Mouse (Mus musculus): ENCODE measurements at regions not wholly inside any gene's neighbourhood (a gene's known extent, or its start where the extent isn't known, plus 50 kb on each side); places are given as distances from the start of the nearest gene placed in this dataset.
"Not testable (repeated sequence)": the region's sequence is repeated elsewhere in the genome, so short reads cannot be mapped to it uniquely, and the experiment has no call there.

- WGBS = 80% methylated on average over 2 of the region's 2 CpGs
- H3K27me3 ChIP-seq (replicated peaks; ENCODE audit: insufficient read depth, low read length) = no peaks in the 10 kb centered on the region
- H3K4me1 ChIP-seq (ENCODE audit: insufficient read depth, low read depth, low read length) = no peaks in the 10 kb centered on the region
- no peak overlapping the region for H3K4me3 ChIP-seq (ENCODE audit: low read depth, low read length)
- no peaks in the 10 kb centered on the region for H3K36me3 ChIP-seq (ENCODE audit: insufficient read depth, low read length)
- no peaks in the 10 kb centered on the region for H3K9me3 ChIP-seq (ENCODE audit: low read length)
- DNase-seq (ENCODE audit: low spot score) = no peak
- no peak overlapping the region for H3K9ac ChIP-seq (replicated peaks; ENCODE audit: low read depth)
- ATAC-seq = no peak
- no peak overlapping the region for H3K4me2 ChIP-seq (replicated peaks; ENCODE audit: low read depth, low read length)
- TF ChIP-seq EP300 (IDR thresholded peaks at IDR 0.05) (no peak), CTCF (IDR thresholded peaks at IDR 0.05) (no peak)
- no peak overlapping the region for H3K27ac ChIP-seq (ENCODE audit: low read length)
Observed at GRCm38 (mm10) chr4:131167921-131168320, 223.7 kb downstream of the Matn1 start.

- H3K36me3 ChIP-seq (ENCODE audit: insufficient read depth, low read length) = no peaks in the 10 kb centered on the region
- H3K27ac ChIP-seq (ENCODE audit: low read length) = no peak overlapping the region
- H3K4me2 ChIP-seq (replicated peaks; ENCODE audit: low read depth, low read length) = no peak overlapping the region
- no peak for TF ChIP-seq CTCF (IDR thresholded peaks at IDR 0.05)
- H3K4me3 ChIP-seq (ENCODE audit: low read depth, low read length) = no peak overlapping the region
- H3K4me1 ChIP-seq (ENCODE audit: insufficient read depth, low read depth, low read length) = no peaks in the 10 kb centered on the region
- no peaks in the 10 kb centered on the region for H3K9me3 ChIP-seq (ENCODE audit: low read length)
- no peak overlapping the region for H3K9ac ChIP-seq (replicated peaks; ENCODE audit: low read depth)
- ATAC-seq = no peak
- DNase-seq (ENCODE audit: low spot score) = no peak
- H3K27me3 ChIP-seq (replicated peaks; ENCODE audit: insufficient read depth, low read length) = no peaks in the 10 kb centered on the region
- WGBS = 44% methylated on average over 28 of the region's 28 CpGs
Observed at GRCm38 (mm10) chr4:131173783-131174460, 229.7 kb downstream of the Matn1 start.

GRCm38 (mm10) chr4:131176701-131177100 is 232.5 kb downstream of the Matn1 start:
- no peak for ATAC-seq

DNA sequence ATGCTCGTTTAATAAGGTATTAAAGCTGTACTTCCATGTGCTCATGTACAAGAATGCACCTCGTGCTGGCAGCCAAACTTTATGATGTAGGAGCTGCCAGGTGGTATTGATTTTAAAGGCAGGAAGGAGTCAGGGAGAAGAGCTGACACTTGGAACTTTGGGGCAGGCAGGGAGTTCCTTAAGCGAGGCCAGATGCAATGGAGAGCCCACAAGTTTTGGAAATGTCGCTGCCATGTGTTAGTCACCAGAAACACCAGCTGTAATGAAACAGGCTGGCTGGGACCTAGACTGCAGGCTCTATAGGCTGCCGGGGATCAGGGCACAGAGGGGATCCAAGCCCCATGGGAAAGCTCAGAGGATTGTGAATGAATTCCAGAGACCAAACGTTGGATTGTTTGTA is 233.7 kb downstream of the Matn1 start:
- H3K4me3 ChIP-seq (ENCODE audit: low read depth, low read length) = no peak overlapping the region
- H3K27ac ChIP-seq (ENCODE audit: low read length) = no peak overlapping the region
- no peak for DNase-seq (ENCODE audit: low spot score)
- no peak overlapping the region for H3K4me2 ChIP-seq (replicated peaks; ENCODE audit: low read depth, low read length)
- no peaks in the 10 kb centered on the region for H3K36me3 ChIP-seq (ENCODE audit: insufficient read depth, low read length)
- 43% methylated on average over 6 of the region's 6 CpGs for WGBS
- H3K9me3 ChIP-seq (ENCODE audit: low read length) = no peaks in the 10 kb centered on the region
- H3K9ac ChIP-seq (replicated peaks; ENCODE audit: low read depth) = no peak overlapping the region
- H3K4me1 ChIP-seq (ENCODE audit: insufficient read depth, low read depth, low read length) = no peaks in the 10 kb centered on the region
- no peak for ATAC-seq
- TF ChIP-seq EP300 (IDR thresholded peaks at IDR 0.05) (no peak), CTCF (IDR thresholded peaks at IDR 0.05) (no peak)
- no peaks in the 10 kb centered on the region for H3K27me3 ChIP-seq (replicated peaks; ENCODE audit: insufficient read depth, low read length)

More at GRCm38 (mm10) chr4:131176701-131177100, 232.5 kb downstream of the Matn1 start:
- H3K9me3 ChIP-seq (ENCODE audit: low read length) = no peaks in the 10 kb centered on the region
- no peaks in the 10 kb centered on the region for H3K27me3 ChIP-seq (replicated peaks; ENCODE audit: insufficient read depth, low read length)
- no peak overlapping the region for H3K27ac ChIP-seq (ENCODE audit: low read length)
- 55% methylated on average over 3 of the region's 3 CpGs for WGBS
- H3K4me2 ChIP-seq (replicated peaks; ENCODE audit: low read depth, low read length) = no peak overlapping the region
- no peak for TF ChIP-seq EP300 (IDR thresholded peaks at IDR 0.05)
- no peak for TF ChIP-seq CTCF (IDR thresholded peaks at IDR 0.05)
- H3K4me3 ChIP-seq (ENCODE audit: low read depth, low read length) = no peak overlapping the region
- no peak for DNase-seq (ENCODE audit: low spot score)
- H3K36me3 ChIP-seq (ENCODE audit: insufficient read depth, low read length) = no peaks in the 10 kb centered on the region
- H3K9ac ChIP-seq (replicated peaks; ENCODE audit: low read depth) = no peak overlapping the region
- no peaks in the 10 kb centered on the region for H3K4me1 ChIP-seq (ENCODE audit: insufficient read depth, low read depth, low read length)

DNA sequence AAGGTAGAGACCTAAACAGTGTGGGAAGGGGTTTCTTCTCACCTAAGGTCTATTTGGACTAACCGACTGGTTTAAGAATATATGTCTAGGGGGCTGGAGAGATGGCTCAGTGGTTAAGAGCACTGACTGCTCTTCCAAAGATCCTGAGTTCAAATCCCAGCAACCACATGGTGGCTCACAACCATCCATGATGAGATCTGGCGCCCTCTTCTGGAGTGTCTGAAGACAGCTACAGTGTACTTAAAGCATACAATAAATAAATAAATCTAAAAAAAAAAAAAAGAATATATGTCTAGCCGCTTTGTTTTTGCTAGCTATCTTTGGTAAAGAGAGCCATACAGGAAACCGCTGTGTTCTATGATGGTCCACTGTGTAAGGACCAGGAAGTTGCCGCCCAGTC is 234.5 kb downstream of the Matn1 start:
- not testable (repeated sequence) for DNase-seq (ENCODE audit: low spot score); H3K27ac ChIP-seq (ENCODE audit: low read length); H3K9me3 ChIP-seq (ENCODE audit: low read length); ATAC-seq; H3K27me3 ChIP-seq (replicated peaks; ENCODE audit: insufficient read depth, low read length); H3K4me3 ChIP-seq (ENCODE audit: low read depth, low read length); H3K36me3 ChIP-seq (ENCODE audit: insufficient read depth, low read length); H3K4me1 ChIP-seq (ENCODE audit: insufficient read depth, low read depth, low read length); H3K4me2 ChIP-seq (replicated peaks; ENCODE audit: low read depth, low read length); H3K9ac ChIP-seq (replicated peaks; ENCODE audit: low read depth)
- WGBS = 72% methylated on average over 5 of the region's 5 CpGs

- TF ChIP-seq EP300 (IDR thresholded peaks at IDR 0.05) = no peak
- no peak for TF ChIP-seq CTCF (IDR thresholded peaks at IDR 0.05)
- DNase-seq (ENCODE audit: low spot score) (no peak), ATAC-seq (no peak)
- H3K9ac ChIP-seq (replicated peaks; ENCODE audit: low read depth) = no peak overlapping the region
- H3K9me3 ChIP-seq (ENCODE audit: low read length) = no peaks in the 10 kb centered on the region
- 82% methylated on average over 3 of the region's 3 CpGs for WGBS
- H3K4me1 ChIP-seq (ENCODE audit: insufficient read depth, low read depth, low read length) = no peaks in the 10 kb centered on the region
- H3K4me2 ChIP-seq (replicated peaks; ENCODE audit: low read depth, low read length) = no peak overlapping the region
- no peak overlapping the region for H3K27ac ChIP-seq (ENCODE audit: low read length)
- no peaks in the 10 kb centered on the region for H3K36me3 ChIP-seq (ENCODE audit: insufficient read depth, low read length)
- no peak overlapping the region for H3K4me3 ChIP-seq (ENCODE audit: low read depth, low read length)
- H3K27me3 ChIP-seq (replicated peaks; ENCODE audit: insufficient read depth, low read length) = no peaks in the 10 kb centered on the region
Observed at GRCm38 (mm10) chr4:131188066-131188465, 243.9 kb downstream of the Matn1 start.
